9 mouse cellular contexts compared by ENCODE assay signal in genomic region chr11:49876948-49877817, GRCm38 (mm10). TPM values are rescaled to one million over a fixed set of nuclear protein-coding genes. Genes with fewer than 3 reads are reported as not detected.
DNase-seq lines count a peak whose midpoint lies in the region; ATAC-seq and TF ChIP-seq lines count a peak whose summit lies in the region.
"Had no signal": no experiment of that assay in that cellular context is flagged by ENCODE, and none has a peak within 500 bp of the region (broad histone marks: within the 10 kb centered on the region; RNA-seq: fewer than 3 reads in every experiment).

No protein-coding gene starts in this region.

- TF ChIP-seq CTCF in heart, postnatal 0 days (IDR thresholded peaks at IDR 0.05; ENCODE audit: low read depth): no peak

- no peak for ATAC-seq in embryonic facial prominence, embryonic 12.5 days (ENCODE audit: insufficient number of reproducible peaks, insufficient read depth, low FRiP score, low TSS enrichment)
- ATAC-seq in heart, postnatal 0 days (ENCODE audit: insufficient read depth, low read depth): peak; percentile 80
- peak; percentile 43 for ATAC-seq in neural tube, embryonic 13.5 days (ENCODE audit: low read depth)
- no peak for ATAC-seq in intestine, embryonic 15.5 days

- peak overlapping the region; percentile 37 for H3K27ac ChIP-seq in embryonic facial prominence, embryonic 12.5 days
- no peak overlapping the region for H3K27ac ChIP-seq in embryonic facial prominence, embryonic 10.5 days (replicated peaks)
- H3K27ac ChIP-seq in heart, postnatal 0 days (ENCODE audit: low read depth): peak overlapping the region; percentile 23; the same call in 1 of the 2 replicates
- 0 out of 2 replicates have a peak overlapping the region, but pooled peaks have one; percentile 7 for H3K27ac ChIP-seq in neural tube, embryonic 13.5 days (replicated peaks)
- H3K27ac ChIP-seq in intestine, embryonic 15.5 days: no peak overlapping the region
- H3K27ac ChIP-seq: limb, embryonic 15.5 days had no signal

- no peaks in the 10 kb centered on the region for H3K9me3 ChIP-seq in embryonic facial prominence, embryonic 12.5 days
- H3K9me3 ChIP-seq in embryonic facial prominence, embryonic 10.5 days: no peaks in the 10 kb centered on the region
- H3K9me3 ChIP-seq in heart, postnatal 0 days (replicated peaks; ENCODE audit: control insufficient read depth, low read length): no peaks in the 10 kb centered on the region
- H3K9me3 ChIP-seq in neural tube, embryonic 13.5 days: no peaks in the 10 kb centered on the region
- no peaks in the 10 kb centered on the region for H3K9me3 ChIP-seq in intestine, embryonic 15.5 days
- H3K9me3 ChIP-seq: limb, embryonic 15.5 days had no signal

- H3K4me2 ChIP-seq in embryonic facial prominence, embryonic 12.5 days (replicated peaks): no peak overlapping the region
- no peak overlapping the region for H3K4me2 ChIP-seq in heart, postnatal 0 days (ENCODE audit: low read depth, low read length)
- no peak overlapping the region for H3K4me2 ChIP-seq in neural tube, embryonic 13.5 days
- H3K4me2 ChIP-seq in intestine, embryonic 15.5 days (replicated peaks): no peak overlapping the region
- H3K4me2 ChIP-seq: limb, embryonic 15.5 days had no signal

- H3K9ac ChIP-seq in embryonic facial prominence, embryonic 12.5 days: no peak overlapping the region
- H3K9ac ChIP-seq in heart, postnatal 0 days (replicated peaks; ENCODE audit: low read depth, low read length): no peak overlapping the region
- no peak overlapping the region for H3K9ac ChIP-seq in neural tube, embryonic 13.5 days
- no peak overlapping the region for H3K9ac ChIP-seq in intestine, embryonic 15.5 days
- H3K9ac ChIP-seq: limb, embryonic 15.5 days had no signal

- TF ChIP-seq EP300 in heart, postnatal 0 days (IDR thresholded peaks at IDR 0.05; ENCODE audit: low read depth): no peak

- no peaks in the 10 kb centered on the region for H3K4me1 ChIP-seq in embryonic facial prominence, embryonic 12.5 days
- no peaks in the 10 kb centered on the region for H3K4me1 ChIP-seq in embryonic facial prominence, embryonic 10.5 days
- H3K4me1 ChIP-seq in heart, postnatal 0 days (ENCODE audit: control insufficient read depth, insufficient read depth): peaks cover 21% of the 10 kb centered on the region
- H3K4me1 ChIP-seq in neural tube, embryonic 13.5 days (replicated peaks): peaks cover 15% of the 10 kb centered on the region
- no peaks in the 10 kb centered on the region; the same call in 1 of the 2 replicates for H3K4me1 ChIP-seq in intestine, embryonic 15.5 days (replicated peaks)

- no peak for DNase-seq in embryonic facial prominence, embryonic 10.5 days (ENCODE audit: low spot score)
- DNase-seq in retina, postnatal 1 day: peak; percentile 17
- DNase-seq in retina, embryonic 14.5 days (ENCODE audit: low spot score): no peak
- DNase-seq in heart, postnatal 0 days (ENCODE audit: low spot score): peak; percentile 84
- no peak for DNase-seq in embryo, embryonic 9.5 days (ENCODE audit: extremely low spot score)

- H3K36me3 ChIP-seq in embryonic facial prominence, embryonic 12.5 days: peaks cover 37% of the 10 kb centered on the region; the same call in 1 of the 2 replicates
- H3K36me3 ChIP-seq in embryonic facial prominence, embryonic 10.5 days (replicated peaks): peaks cover 59% of the 10 kb centered on the region
- peaks cover 63% of the 10 kb centered on the region for H3K36me3 ChIP-seq in heart, postnatal 0 days (replicated peaks; ENCODE audit: control insufficient read depth, insufficient read depth, low read length)
- peaks cover 57% of the 10 kb centered on the region for H3K36me3 ChIP-seq in neural tube, embryonic 13.5 days
- peaks cover 14% of the 10 kb centered on the region; the same call in 1 of the 2 replicates for H3K36me3 ChIP-seq in intestine, embryonic 15.5 days

- H3K4me3 ChIP-seq in embryonic facial prominence, embryonic 12.5 days: no peak overlapping the region
- no peak overlapping the region for H3K4me3 ChIP-seq in embryonic facial prominence, embryonic 10.5 days
- H3K4me3 ChIP-seq in heart, postnatal 0 days (ENCODE audit: low read depth, low read length): no peak overlapping the region
- no peak overlapping the region for H3K4me3 ChIP-seq in neural tube, embryonic 13.5 days
- no peak overlapping the region for H3K4me3 ChIP-seq in intestine, embryonic 15.5 days (replicated peaks)
- H3K4me3 ChIP-seq: limb, embryonic 15.5 days had no signal

- 85% methylated on average over 8 of the region's 8 CpGs for WGBS in embryonic facial prominence, embryonic 12.5 days
- WGBS in embryonic facial prominence, embryonic 10.5 days: 92% methylated on average over 8 of the region's 8 CpGs
- whole genome bisulfite sequencing in heart, postnatal 0 days: 55% methylated on average over 8 of the region's 8 CpGs
- 79% methylated on average over 8 of the region's 8 CpGs for WGBS in neural tube, embryonic 13.5 days
- 69% methylated on average over 8 of the region's 8 CpGs for WGBS in intestine, embryonic 15.5 days

- H3K27me3 ChIP-seq in embryonic facial prominence, embryonic 12.5 days: no peaks in the 10 kb centered on the region
- H3K27me3 ChIP-seq in embryonic facial prominence, embryonic 10.5 days (replicated peaks; ENCODE audit: low read depth, poor library complexity, severe bottlenecking): no peaks in the 10 kb centered on the region
- H3K27me3 ChIP-seq in heart, postnatal 0 days (ENCODE audit: control insufficient read depth, insufficient read depth, low read length): no peaks in the 10 kb centered on the region
- H3K27me3 ChIP-seq in neural tube, embryonic 13.5 days: no peaks in the 10 kb centered on the region
- H3K27me3 ChIP-seq in intestine, embryonic 15.5 days (replicated peaks): no peaks in the 10 kb centered on the region
- H3K27me3 ChIP-seq: limb, embryonic 15.5 days had no signal

RNA-seq across cellular contexts. Expression of gene Rasgef1c, which starts 24.5 kb away (rescaled TPM):
- polyA plus RNA-seq in embryonic facial prominence, embryonic 12.5 days (2016; fragmentation: Nextera tagmentation; extraction: Ambion mirVana): 0.26 and 0.46 TPM in 2 replicates
- 0.19 and 0.87 TPM in 2 replicates for polyA plus RNA-seq in embryonic facial prominence, embryonic 10.5 days (2016; fragmentation: Nextera tagmentation; extraction: Ambion mirVana)
- 1.7 TPM in 1 of 2 replicates, not detected in the other for total RNA-seq in heart, postnatal 0 days (2014; rRNA removed; ENCODE audit: low replicate concordance)
- polyA plus RNA-seq in heart, postnatal 0 days (2015; fragmentation: Nextera tagmentation; extraction: Ambion mirVana): not detected in 2 replicates
- polyA plus RNA-seq in neural tube, embryonic 13.5 days (2015; fragmentation: Nextera tagmentation; extraction: Ambion mirVana): 17.8 and 18.9 TPM in 2 replicates
- polyA plus RNA-seq in intestine, embryonic 15.5 days (2015; fragmentation: Nextera tagmentation; extraction: Ambion mirVana): 0.36 and 0.43 TPM in 2 replicates

RNA-seq across cellular contexts. Expression of gene Mapk9, which starts 30.6 kb away (rescaled TPM):
- 39.3 and 46.2 TPM in 2 replicates for polyA plus RNA-seq in embryonic facial prominence, embryonic 12.5 days (2016; fragmentation: Nextera tagmentation; extraction: Ambion mirVana)
- polyA plus RNA-seq in embryonic facial prominence, embryonic 10.5 days (2016; fragmentation: Nextera tagmentation; extraction: Ambion mirVana): 26.0 and 28.4 TPM in 2 replicates
- 37.2 and 55.8 TPM in 2 replicates for total RNA-seq in heart, postnatal 0 days (2014; rRNA removed; ENCODE audit: low replicate concordance)
- 25.4 and 25.9 TPM in 2 replicates for polyA plus RNA-seq in heart, postnatal 0 days (2015; fragmentation: Nextera tagmentation; extraction: Ambion mirVana)
- 56.0 and 63.4 TPM in 2 replicates for polyA plus RNA-seq in neural tube, embryonic 13.5 days (2015; fragmentation: Nextera tagmentation; extraction: Ambion mirVana)
- 29.9 and 32.1 TPM in 2 replicates for polyA plus RNA-seq in intestine, embryonic 15.5 days (2015; fragmentation: Nextera tagmentation; extraction: Ambion mirVana)

Comparison
In these comparisons a context has a peak if more than half of its experiments do, and no peak if none do; other contexts are left out.
1. H3K27ac ChIP-seq: peak in embryonic facial prominence, embryonic 12.5 days (single experiment), heart, postnatal 0 days (single experiment) and neural tube, embryonic 13.5 days (single experiment); none in embryonic facial prominence, embryonic 10.5 days (single experiment) and intestine, embryonic 15.5 days (single experiment).
2. DNase-seq: peak in retina, postnatal 1 day (single experiment) and heart, postnatal 0 days (single experiment); none in embryonic facial prominence, embryonic 10.5 days (single experiment), retina, embryonic 14.5 days (single experiment) and embryo, embryonic 9.5 days (single experiment).
3. ATAC-seq: peak in heart, postnatal 0 days (single experiment) and neural tube, embryonic 13.5 days (single experiment); none in embryonic facial prominence, embryonic 12.5 days (single experiment) and intestine, embryonic 15.5 days (single experiment).
4. RNA of gene Rasgef1c, which starts 24.5 kb away (polyA plus RNA-seq): 17.8 to 18.9 TPM in neural tube, embryonic 13.5 days; 0.36 to 0.43 TPM in intestine, embryonic 15.5 days, 0.26 to 0.46 TPM in embryonic facial prominence, embryonic 12.5 days, 0.19 to 0.87 TPM in embryonic facial prominence, embryonic 10.5 days and not detected in heart, postnatal 0 days; every median in the first group is over 10 times any median in the second.